Mouse (Mus musculus): Measurements from ENCODE around the gene Smyd5.

- no peak for TF ChIP-seq POLR2A (IDR thresholded peaks at IDR 0.05; ENCODE audit: low read depth, low read length)
- no peak for TF ChIP-seq CTCF (IDR thresholded peaks at IDR 0.05; ENCODE audit: extremely low read depth, insufficient read length, insufficient replicate concordance, low read depth, low read length)
Observed at GRCm38 (mm10) chr6:85388608-85389007, 43.2 kb upstream of the Smyd5 start.

Data from small intestine, adult 2 months (tissue).